In genomic region chr2:122637526-122637997, GRCm38 (mm10) we compare ENCODE assay signal across 8 mouse cellular contexts. TPM values are rescaled to one million over a fixed set of nuclear protein-coding genes. Genes with fewer than 3 reads are reported as not detected.
DNase-seq lines count a peak whose midpoint lies in the region; ATAC-seq and TF ChIP-seq lines count a peak whose summit lies in the region.

No protein-coding gene starts in this region.

- H3K4me2 ChIP-seq in hindbrain, embryonic 12.5 days (replicated peaks) = peak overlapping the region; percentile 61

- CTCF ChIA-PET in Patski (lab: Charles Lee) = interaction anchor here (0.9 to 6.4 kb wide), 8 partner anchors 15 to 132 kb away, joined by 3 to 49 read pairs (median 4); no protein-coding TSS in a partner anchor

- 0 out of 2 replicates have a peak overlapping the region, but pooled peaks have one; percentile 33 for H3K9ac ChIP-seq in hindbrain, embryonic 12.5 days

- H3K9me3 ChIP-seq in hindbrain, embryonic 12.5 days (replicated peaks) = no peaks in the 10 kb centered on the region

- H3K27me3 ChIP-seq in Patski = no peaks in the 10 kb centered on the region
- peaks cover 4% of the 10 kb centered on the region for H3K27me3 ChIP-seq in hindbrain, embryonic 12.5 days

- in situ Hi-C loops in Patski (cut with MboI; ENCODE audit: low pct_unique_long_range_greater_than_20kb) = loop anchor here (10.0 kb wide), 1 partner anchor 117 kb away; no protein-coding TSS in a partner anchor

- peak; percentile 98 for TF ChIP-seq CTCF in Patski (IDR thresholded peaks at IDR 0.05)

- no peak for DNase-seq in Patski (ENCODE audit: low read depth, low spot score)
- DNase-seq in cerebellum, postnatal 10 days = peak; percentile 90 to 94
- peak; percentile 38 to 39 for DNase-seq in frontal cortex, postnatal 25 days (ENCODE audit: low spot score in 2 of 2)
- DNase-seq in layer of hippocampus, postnatal 36 days = peak; percentile 37 to 50
- DNase-seq in retina, postnatal 1 day = peak; percentile 81
- peak; percentile 91 for DNase-seq in thymus, postnatal 4 days

- H3K4me1 ChIP-seq in hindbrain, embryonic 12.5 days = no peaks in the 10 kb centered on the region

- peaks cover 14% of the 10 kb centered on the region for H3K36me3 ChIP-seq in hindbrain, embryonic 12.5 days
- H3K36me3 ChIP-seq in macrophage (ENCODE audit: inconsistent target) = peaks cover 4% of the 10 kb centered on the region; the same call in 1 of the 2 replicates

- no peak overlapping the region for H3K27ac ChIP-seq in hindbrain, embryonic 12.5 days
- no peak overlapping the region for H3K27ac ChIP-seq in macrophage

- ATAC-seq in Patski = peak; percentile 69
- peak; percentile 54 for ATAC-seq in hindbrain, embryonic 12.5 days (ENCODE audit: low FRiP score)

- POLR2A ChIA-PET in Patski (lab: Charles Lee) = interaction anchor here (1.2 kb wide), 1 partner anchor 13 kb away, joined by 3 read pairs; no protein-coding TSS in a partner anchor

- WGBS in hindbrain, embryonic 12.5 days = 1% methylated on average over 36 of the region's 36 CpGs
- WGBS in macrophage (ENCODE audit: missing documents) = 4% methylated on average over 36 of the region's 36 CpGs

- H3K4me3 ChIP-seq in hindbrain, embryonic 12.5 days = peak overlapping the region; percentile 34
- H3K4me3 ChIP-seq in macrophage (ENCODE audit: inconsistent target) = peak overlapping the region; percentile 22; the same call in 1 of the 2 replicates

- peaks cover under 1% of the 10 kb centered on the region; the same call in 1 of the 2 replicates for H3K79me2 ChIP-seq in macrophage (ENCODE audit: inconsistent target)

RNA-seq across cellular contexts. Expression of gene AA467197, which starts 0.8 kb away (rescaled TPM):
- polyA plus RNA-seq in Patski (2021) = 0.68 TPM
- polyA plus RNA-seq in hindbrain, embryonic 12.5 days (2016; fragmentation: Nextera tagmentation; extraction: Ambion mirVana) = 0.34 and 0.84 TPM in 2 replicates
- total RNA-seq in layer of hippocampus, postnatal 36 days (2021) = 1 to 10 TPM in 1 of 2 experiments, not detected in 1; 1.5 TPM
- 10 to 100 TPM in 4 of 26 experiments, 1 to 10 TPM in 11, not detected in 11; 1.4 to 56.7 (median 4.3) TPM for total RNA-seq in macrophage (2018; cell fraction: chromatin; rRNA removed)
- total RNA-seq in macrophage (2018; cell fraction: cytosol; rRNA removed) = 10 to 100 TPM in 12 of 26 experiments, 1 to 10 TPM in 12, under 1 TPM in 2; 0.58 to 56.6 (median 9.0) TPM
- total RNA-seq in macrophage (2018; cell fraction: nucleus; rRNA removed) = 10 to 100 TPM in 10 of 26 experiments, 1 to 10 TPM in 9, under 1 TPM in 1, not detected in 6; 0.96 to 43.2 (median 9.2) TPM
- 1.6 to 4.9 TPM (median 3.7 TPM) in 3 replicates for polyA plus RNA-seq in macrophage (2018)

RNA-seq across cellular contexts. Expression of gene Gatm, which starts 26.5 kb away (rescaled TPM):
- 0.39 TPM for polyA plus RNA-seq in Patski (2021)
- 18.1 and 21.4 TPM in 2 replicates for polyA plus RNA-seq in hindbrain, embryonic 12.5 days (2016; fragmentation: Nextera tagmentation; extraction: Ambion mirVana)
- total RNA-seq in layer of hippocampus, postnatal 36 days (2021) = 10 to 100 TPM; 58.7 to 60.1 TPM
- total RNA-seq in macrophage (2018; cell fraction: chromatin; rRNA removed) = 10 to 100 TPM in 18 of 26 experiments, 1 to 10 TPM in 8; 4.1 to 57.7 (median 18.4) TPM
- total RNA-seq in macrophage (2018; cell fraction: cytosol; rRNA removed) = 10 to 100 TPM; 23.2 to 54.3 (median 32.9) TPM
- total RNA-seq in macrophage (2018; cell fraction: nucleus; rRNA removed) = 10 to 100 TPM; 10.2 to 73.4 (median 24.0) TPM
- polyA plus RNA-seq in macrophage (2018) = 26.1 to 69.5 TPM (median 54.1 TPM) in 3 replicates

Comparison
In these comparisons a context has a peak if more than half of its experiments do, and no peak if none do; other contexts are left out.
1. RNA of gene Gatm, which starts 26.5 kb away (polyA plus RNA-seq): 26.1 to 69.5 TPM in macrophage and 18.1 to 21.4 TPM in hindbrain, embryonic 12.5 days; 0.39 TPM in Patski (single experiment); every median in the first group is over 10 times any median in the second.